Mouse (Mus musculus) lung, adult 18-20 months (tissue): ENCODE measurements around the gene Casz1.
A peak's percentile ranks its signal among the peaks of the same experiment; 100 is the strongest.

Experiments
- DNase-seq, 2 experiments: peaks; one replicate each; pipeline ENCODE4 v3.0.0; 2022; ENCODE audit warnings: mixed read lengths in 2 of 2

Casz1 gene

DNA sequence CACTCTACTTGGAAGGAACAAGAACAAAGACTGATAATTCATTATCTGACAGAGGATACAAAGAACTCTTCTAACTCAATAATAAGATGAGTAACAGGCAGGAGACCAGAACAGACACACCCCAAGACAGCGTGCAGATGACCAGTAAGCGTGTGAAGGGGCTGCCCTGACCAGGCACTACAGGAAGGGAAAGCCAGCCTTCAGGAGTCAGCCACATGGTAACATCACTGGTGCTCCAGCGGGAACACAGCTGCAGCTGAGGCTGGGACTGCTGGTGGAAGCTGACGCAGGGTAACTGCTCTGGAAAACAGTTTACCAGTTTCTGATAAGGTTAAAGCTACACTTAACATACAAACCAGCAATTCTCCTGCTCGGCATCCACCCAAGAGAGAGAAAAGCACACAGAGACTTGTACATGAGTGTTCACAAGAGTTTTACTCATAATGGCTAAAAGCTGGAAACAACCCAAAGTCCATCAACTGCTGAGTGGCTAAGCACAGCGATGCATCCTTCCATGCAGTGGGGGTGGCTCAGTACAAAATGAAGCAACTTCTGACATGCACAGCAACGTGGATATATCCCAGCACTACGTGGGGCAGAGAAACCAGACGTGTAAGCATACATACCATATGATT is 174.1 kb downstream of the Casz1 start:
- peak in 1 of 2 experiments; percentile 55 for DNase-seq

GRCm38 (mm10) chr4:148978926-148979325 is 174.7 kb downstream of the Casz1 start:
- no peak for DNase-seq

DNA sequence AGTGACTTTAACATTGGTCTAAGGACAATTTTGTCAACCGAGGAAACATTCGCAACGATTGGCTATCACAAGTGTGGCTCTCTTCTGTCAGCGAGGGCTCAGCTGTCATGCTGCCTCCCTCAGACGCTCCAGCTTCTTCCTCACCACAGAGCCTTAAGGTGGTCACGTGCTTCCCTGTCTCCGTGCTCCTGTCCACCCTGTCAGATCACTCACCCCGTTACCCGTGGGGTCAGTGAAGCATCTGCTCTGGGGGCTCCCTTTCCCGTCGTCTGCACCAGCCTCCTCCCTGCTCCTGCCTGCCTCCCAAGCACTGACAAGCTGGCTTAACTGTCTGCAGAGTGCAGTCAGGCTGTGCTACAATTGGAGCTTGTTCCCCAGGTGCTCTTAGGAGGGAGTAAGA is 175.6 kb downstream of the Casz1 start:
- DNase-seq = no peak

DNA sequence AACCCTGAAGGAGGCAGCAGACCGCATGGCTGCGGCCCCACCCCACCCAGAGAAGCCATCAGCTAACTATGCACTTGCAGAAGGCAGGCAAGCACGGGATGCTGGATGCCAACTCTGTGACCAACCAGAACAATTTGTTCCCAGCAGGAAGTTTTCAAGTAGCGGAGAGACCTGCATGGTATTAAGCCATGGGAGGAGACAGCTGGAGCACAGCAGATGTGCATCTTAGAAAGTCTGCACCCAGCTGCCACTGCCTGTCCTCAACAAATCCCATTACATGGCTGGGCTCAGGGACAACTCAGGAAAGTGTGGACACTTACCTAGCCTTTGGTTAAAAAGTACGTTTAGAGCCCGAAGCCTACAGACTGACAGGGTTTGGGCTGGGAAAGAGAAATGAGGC is 178.0 kb downstream of the Casz1 start:
- no peak for DNase-seq

DNA sequence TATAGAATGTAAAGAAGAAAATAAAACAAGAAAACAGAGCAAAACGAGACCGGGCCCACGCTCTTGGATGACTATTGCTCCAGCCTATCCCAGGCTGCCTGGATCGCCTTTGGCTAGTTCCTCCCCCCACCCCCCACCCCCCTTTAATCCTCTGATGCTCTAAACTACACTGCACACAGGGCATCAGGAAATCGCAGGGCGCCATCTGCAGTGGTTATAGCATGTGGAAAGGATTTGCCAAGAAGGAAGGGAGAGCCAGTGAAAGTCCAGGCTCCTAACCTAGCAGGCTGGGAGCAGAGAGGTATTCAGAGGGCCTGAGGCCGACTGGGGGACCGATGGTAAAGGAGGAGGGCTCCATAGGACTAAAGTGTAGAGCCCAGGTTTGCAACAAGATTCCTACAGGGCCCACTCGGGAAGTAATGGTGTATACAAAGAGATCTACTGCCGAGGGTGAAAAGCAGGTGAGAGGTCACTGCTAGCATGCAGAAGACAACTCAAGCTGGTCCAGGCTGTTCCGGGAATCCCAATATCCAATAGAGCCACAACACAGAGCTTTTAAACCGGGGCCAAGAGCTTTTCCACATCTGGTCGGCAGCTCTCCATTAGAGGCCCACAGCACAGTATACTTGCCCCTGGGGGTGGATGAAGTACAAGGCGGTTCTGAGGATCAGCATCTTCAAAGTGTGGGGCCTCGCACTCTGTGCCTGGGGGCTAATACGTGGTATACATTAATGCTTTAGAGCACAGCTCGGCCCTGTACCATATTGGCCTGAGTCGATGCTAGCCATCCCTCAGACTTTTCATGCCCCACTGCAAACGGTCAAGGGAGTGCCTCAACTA is 180.7 kb downstream of the Casz1 start:
- DNase-seq = no peak

GRCm38 (mm10) chr4:148985541-148986476 is 181.6 kb downstream of the Casz1 start:
- no peak for DNase-seq

DNA sequence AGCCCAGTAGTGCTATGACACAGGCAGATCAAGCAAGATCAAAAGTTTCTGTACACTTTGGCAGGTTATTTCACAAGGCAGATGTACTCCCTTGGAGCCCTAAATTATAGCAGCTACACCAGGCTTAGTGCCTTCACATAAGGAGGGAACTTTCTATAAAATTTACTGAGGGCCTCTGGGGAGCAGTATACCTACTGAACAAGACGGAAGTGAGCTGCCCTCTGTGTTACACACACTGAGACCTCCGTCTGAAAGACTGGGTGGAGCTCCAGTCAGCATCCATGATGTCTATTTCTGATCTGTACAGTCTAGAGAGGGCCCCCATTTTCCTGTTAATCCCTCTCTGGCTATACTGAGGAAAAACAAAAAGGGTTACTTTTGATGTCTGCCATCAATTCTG is 185.8 kb downstream of the Casz1 start:
- DNase-seq = no peak

GRCm38 (mm10) chr4:148993948-148994347 is 189.7 kb downstream of the Casz1 start:
- no peak for DNase-seq

DNA sequence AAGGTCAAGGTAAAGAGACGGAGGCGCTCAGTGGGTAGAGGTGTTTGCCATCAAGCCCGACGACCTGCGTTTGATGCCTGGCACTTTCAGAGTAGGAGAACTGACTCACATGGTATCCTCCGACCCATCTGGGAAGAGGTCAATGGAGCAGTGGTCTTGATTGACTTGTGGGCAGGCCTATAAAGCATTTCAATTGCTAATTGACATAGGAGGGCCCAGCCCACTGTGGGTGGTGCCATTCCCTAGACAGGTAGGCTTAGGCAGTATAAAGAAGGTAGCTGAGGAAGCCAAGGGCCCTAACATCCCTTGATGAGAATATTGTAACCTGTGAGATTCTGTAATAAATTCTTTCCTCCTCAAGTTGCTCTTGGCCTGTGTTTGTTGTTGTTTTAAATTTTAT is 196.5 kb downstream of the Casz1 start:
- DNase-seq = no peak

GRCm38 (mm10) chr4:149001515-149001914 is 197.3 kb downstream of the Casz1 start:
- peak in 1 of 2 experiments; percentile 20 for DNase-seq

DNA sequence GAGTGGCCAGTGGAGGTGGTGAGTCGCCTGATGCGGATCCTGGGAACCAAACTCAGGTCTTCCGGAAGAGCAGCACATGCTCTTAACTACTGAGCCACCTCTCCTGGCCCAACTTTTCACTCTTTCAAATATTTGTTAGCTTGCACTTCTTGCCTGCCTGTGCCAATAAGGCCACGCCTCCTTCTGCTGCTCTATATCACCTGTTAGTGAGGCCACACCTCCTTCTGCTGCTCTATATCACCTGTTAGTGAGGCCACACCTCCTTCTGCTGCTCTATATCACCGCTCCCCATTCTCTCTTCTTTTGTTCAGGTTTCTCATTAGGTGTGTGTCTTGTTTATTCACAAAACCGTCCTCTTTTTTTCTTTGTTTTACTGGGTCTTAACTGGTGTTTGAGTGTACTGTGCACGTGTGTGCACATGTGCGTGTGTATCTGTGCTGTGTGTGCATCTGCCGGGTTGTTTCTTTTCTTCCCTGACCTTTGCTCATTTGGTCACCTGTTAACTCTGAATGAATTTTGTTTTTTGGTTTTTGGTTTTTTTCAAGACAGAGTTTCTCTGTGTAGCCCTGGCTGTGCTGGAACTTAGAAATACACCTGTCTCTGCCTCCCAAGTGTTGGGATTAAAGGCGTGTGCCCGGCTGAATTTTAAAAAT is 198.3 kb downstream of the Casz1 start:
- DNase-seq = peak in 1 of 2 experiments; percentile 13
